Mouse (Mus musculus) brain, adult 2 months (tissue): ENCODE measurements at regions not wholly inside any gene's neighbourhood (a gene's known extent, or its start where the extent isn't known, plus 50 kb on each side); places are given as distances from the start of the nearest gene placed in this dataset.
A peak's percentile ranks its signal among the peaks of the same experiment; 100 is the strongest.

Experiments used
- DNase-seq: peaks from one replicate; pipeline ENCODE4 v3.0.0; 2011; ENCODE audit warnings: low read depth, low spot score

DNA sequence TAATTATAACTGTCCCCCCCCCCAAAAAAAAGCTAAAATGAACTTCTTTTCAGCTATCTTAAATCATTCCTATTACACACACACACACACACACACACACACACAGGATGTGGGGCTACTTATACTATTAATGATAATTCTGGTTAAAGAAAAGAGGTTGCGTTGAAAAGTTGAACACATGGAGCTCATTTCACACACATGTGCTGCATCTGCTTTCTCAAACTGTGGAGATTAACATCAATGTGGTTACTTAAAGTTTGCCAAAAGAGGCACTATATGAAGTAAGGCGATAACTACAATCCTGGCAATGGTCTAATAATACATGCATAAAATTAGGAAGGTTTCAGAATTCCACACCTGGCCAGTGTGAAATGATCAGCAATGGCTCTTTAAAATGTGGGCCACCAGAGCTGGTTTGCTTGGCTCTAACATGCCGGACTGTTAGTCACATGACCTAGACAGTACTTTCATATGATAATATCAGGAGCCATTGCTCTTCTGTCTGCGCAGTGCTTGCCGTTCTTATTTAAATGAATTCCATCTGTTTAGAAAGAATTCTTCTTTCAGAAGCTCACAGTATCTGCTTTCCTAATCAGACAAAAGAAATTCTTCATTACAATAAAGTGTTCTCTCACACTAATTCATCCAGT is 598.4 kb upstream of the Fam92a start:
- no peak for DNase-seq

GRCm38 (mm10) chr4:12769092-12769491 is 597.3 kb upstream of the Fam92a start:
- no peak for DNase-seq

- DNase-seq, result no peak
These were observed 594.9 kb upstream of the Fam92a start for GRCm38 (mm10) chr4:12766763-12767162.

GRCm38 (mm10) chr4:12750817-12751216 is 579.0 kb upstream of the Fam92a start:
- peak; percentile 21 for DNase-seq

- DNase-seq, result no peak
These were observed 578.1 kb upstream of the Fam92a start for GRCm38 (mm10) chr4:12749874-12750273.

DNA sequence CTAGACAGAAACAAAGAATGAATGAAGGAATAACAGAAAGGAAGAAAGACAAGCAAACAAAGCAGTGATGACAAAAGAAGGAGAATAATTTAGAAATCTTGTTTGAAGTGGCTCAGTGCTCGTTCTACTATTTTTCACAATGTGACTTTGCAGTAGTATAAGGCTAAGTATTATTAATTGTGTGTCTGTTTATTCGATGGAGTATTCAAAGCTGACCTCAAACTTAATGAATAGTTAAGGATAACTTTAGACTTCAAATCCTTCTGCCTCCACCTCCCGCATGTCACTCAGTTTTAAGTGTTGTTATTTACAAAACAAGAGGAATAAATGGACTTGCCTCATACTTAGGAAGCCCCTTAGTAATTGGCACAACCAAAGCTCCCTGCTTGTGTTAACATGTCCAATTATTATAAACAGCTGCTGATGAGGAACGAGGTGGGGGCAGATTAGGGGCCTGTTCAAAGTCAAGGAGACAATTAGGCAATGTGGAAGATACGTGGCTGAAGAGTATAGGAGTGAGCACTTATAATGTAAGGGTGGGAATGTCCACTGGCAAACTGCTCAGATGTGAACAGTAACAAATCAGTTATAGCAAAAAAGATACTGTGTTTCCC is 572.0 kb upstream of the Fam92a start:
- no peak for DNase-seq

DNA sequence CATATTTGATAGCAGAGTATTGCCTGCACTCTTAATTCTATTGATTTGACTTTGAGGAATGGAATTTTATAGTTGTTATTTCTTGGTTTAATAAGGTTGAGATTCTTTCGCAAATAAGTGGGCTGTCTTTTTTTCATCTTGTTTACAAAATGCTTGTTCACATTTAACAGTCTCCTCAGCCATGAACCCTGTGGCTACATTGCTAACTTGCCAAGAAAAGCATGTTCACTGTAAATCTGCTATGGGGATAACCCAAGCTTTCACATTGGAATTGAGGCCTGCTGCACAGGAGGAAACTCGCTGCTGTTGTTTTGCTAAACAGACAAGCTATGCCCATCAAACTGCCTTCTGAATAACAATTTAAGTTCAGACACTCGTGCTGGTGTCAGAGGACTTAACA is 564.6 kb upstream of the Fam92a start:
- DNase-seq, result no peak

DNA sequence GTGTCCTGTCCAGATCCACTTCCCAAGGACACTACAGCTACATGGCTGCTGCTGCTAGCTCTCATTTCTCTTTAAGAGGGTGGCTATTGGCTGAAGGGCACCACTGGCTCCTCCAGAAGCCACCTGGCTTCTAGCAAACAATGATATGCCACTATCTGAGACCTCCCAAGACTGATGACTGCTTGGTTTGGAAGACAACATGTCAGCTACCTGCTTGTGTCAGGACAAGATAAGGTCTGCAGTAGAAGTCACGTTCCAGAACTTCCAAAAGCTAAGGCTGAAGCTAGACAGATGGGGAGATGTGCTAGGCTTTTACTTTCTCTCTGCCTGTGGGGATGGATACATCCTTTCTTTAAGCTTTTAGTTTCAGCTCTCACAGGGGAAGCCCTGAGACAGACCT is 528.4 kb upstream of the Fam92a start:
- DNase-seq, result no peak

- no peak for DNase-seq
These were observed 506.0 kb upstream of the Fam92a start for GRCm38 (mm10) chr4:12677814-12678213.

DNA sequence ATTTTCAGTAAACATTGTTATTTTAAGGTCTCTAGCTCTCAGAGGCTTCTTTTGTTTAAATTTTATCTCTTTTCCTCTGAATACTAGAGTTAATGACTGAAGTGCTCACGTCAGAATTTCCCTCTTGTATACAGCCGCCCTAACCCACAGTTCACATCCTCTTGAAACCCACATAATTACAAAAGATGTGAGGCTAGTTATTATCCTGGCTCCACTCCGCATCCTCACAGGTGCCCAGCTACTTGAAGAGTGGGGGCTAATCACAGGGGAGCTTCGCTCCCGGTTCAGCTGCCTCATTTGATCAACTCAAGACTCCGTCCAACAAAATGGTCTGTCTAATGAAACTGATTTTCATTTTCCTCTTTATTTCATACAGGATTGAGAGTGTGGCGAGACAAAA is 499.6 kb upstream of the Fam92a start:
- no peak for DNase-seq

DNA sequence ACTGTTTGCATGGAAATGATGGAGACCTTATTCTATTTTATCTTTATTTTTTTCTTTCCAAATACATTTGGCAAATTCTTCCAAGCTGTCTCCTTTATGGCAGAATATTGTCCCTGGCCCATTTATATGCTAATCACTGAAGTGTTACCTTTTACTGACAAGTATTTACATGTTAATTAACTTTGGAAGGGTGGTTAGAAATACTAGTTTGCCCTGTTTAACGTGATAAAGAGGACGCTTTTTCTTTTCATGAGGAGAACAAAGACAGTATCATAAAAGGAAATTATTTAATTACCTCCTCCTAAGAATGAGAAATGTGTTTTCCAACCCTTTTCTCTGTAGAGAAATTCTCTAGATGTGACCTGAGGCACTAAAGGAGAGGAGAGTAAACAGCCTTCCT is 491.4 kb upstream of the Fam92a start:
- DNase-seq, result no peak

GRCm38 (mm10) chr4:12662683-12663082 is 490.9 kb upstream of the Fam92a start:
- DNase-seq, result no peak

DNA sequence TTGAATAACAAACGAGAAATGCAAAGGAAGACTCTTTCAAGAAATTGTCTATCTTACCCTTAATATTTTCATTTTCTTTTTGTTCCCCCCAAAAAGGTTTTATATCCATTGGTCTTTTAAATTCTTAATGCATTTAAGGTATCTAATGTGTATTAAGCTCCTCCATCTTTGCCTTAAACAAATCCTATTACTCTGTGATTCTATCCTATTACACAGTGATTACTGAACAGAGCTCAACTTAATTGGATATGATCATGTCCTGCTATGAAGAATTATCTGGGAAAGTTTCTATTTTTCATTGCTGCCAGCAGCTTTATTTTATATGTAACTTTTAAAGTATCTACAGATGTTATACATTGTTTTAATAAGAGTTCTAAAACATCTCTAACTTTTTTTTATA is 487.3 kb upstream of the Fam92a start:
- DNase-seq, result no peak

- no peak for DNase-seq
These were observed 486.8 kb upstream of the Fam92a start for GRCm38 (mm10) chr4:12658594-12658993.

- no peak for DNase-seq
These were observed 486.0 kb upstream of the Fam92a start for GRCm38 (mm10) chr4:12657820-12658219.

GRCm38 (mm10) chr4:12656924-12657603 is 485.2 kb upstream of the Fam92a start:
- DNase-seq, result peak; percentile 50

DNA sequence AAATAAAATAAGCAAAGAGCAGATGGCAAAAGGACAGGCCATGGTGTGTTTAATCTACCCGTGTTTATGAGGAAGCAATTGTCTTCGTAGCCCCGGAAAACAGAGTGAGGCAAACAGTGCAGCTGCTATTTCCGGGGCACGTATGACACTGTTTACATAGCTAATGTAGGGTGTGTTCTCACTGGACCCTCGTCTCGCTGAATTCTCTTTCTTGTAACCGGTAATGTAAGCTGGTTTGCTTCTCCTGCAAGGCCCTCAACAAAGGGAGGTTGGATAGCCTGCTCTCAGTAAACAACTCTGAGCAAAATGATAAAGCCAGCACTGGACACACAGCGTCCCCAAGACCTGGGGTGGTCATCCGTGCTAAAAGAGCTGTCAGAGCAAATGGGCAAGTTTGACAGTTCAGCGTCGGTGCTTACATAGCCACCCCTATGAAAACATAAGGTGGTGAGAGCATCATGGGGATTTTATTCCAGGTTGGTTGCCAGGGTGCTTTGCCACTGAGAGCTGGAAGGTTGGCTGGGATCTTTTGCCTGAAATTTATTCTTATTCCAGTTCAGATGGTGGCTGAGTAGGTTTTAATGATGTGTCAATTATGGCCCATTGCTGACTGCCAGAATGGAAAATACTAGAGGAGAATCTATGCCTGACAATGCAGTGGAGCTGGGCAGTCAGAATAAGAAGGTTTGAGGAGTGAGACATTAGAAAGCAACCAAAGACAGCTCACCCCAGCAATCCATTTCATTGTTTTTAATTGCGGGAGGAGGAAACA is 483.8 kb upstream of the Fam92a start:
- DNase-seq, result no peak

- no peak for DNase-seq
These were observed 483.0 kb upstream of the Fam92a start for GRCm38 (mm10) chr4:12654568-12655456.

- no peak for DNase-seq
These were observed 475.9 kb upstream of the Fam92a start for GRCm38 (mm10) chr4:12647732-12648131.

GRCm38 (mm10) chr4:12642525-12642928 is 470.7 kb upstream of the Fam92a start:
- DNase-seq, result no peak

DNA sequence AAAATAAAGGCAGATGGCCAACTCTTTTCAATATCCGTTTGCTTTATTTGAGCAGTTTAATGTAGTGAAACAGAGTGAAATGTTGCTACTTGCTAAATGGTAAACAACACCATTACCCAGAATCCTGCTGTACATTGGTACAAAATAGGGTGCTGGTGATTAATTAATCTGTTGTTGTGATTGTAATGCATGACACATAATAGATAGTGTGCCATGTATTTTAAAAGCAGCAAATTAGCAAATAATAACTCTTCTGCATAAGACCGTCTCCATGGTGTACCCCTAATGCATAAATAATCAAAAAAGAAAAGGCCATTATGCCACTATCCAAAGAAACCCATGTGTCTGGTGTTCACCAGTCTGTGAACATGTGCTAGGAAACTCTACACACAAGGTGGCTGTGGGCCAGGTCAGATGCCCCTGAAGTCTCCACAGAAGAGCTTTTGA is 457.6 kb upstream of the Fam92a start:
- no peak for DNase-seq
